Mouse (Mus musculus) kidney, adult 2 months (tissue): ENCODE measurements around the gene Zdhhc23.

Experiments used
- CTCF ChIP-seq: fragments of 200-500 bp; conservative IDR thresholded peaks from 2 replicates; pipeline ENCODE4 v1.5.1; 2011; ENCODE audit warnings: low read depth, mild to moderate bottlenecking, control low read depth, low read length, moderate library complexity, mixed read lengths; ENCODE audit not compliant: insufficient read depth, insufficient read length
- POLR2A ChIP-seq: fragments of 200-500 bp; IDR thresholded peaks from one replicate; pipeline ENCODE4 v1.6.1; 2011; ENCODE audit warnings: low read depth, low read length, control low read depth

GRCm38 (mm10) chr16:43986299-43986698, 6.7 kb upstream of the Zdhhc23 start:
- TF ChIP-seq POLR2A (no peak), CTCF (no peak)
